Mouse (Mus musculus): ENCODE measurements around the gene Ccdc155.

DNA sequence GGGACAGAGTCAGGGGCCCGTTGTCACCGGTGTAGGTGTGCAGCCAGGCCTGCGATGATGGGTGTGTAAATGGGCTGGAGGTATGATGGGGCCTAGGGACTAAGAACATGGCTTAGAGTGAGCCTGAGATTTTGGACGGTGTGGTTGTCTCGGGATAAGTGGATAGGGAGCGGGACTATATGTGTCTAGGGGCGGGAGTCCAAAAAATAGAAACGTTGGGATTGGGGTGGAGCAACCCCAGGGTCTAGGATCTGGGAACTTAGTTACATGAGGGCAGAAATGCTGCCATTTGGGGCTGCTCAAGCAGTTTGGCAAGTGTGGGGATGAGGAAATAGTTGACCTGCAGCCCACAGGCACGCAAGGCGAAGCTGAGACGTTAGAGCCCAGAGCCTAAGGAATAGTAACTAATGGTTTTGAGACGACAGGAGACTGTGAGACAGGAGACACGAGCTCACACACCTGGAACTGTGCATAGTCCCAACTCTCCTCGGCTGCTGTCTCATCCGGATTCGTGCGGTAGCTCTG lies 31.0 kb upstream of the Ccdc155 start:
- no peak for TF ChIP-seq CTCF (IDR thresholded peaks at IDR 0.05; ENCODE audit: low read depth, low read length)
- TF ChIP-seq POLR2A (IDR thresholded peaks at IDR 0.05; ENCODE audit: extremely low read depth, insufficient read depth, low read length): no peak
